Mouse (Mus musculus): Measurements from ENCODE around the gene Hist1h2ac. TPM values are rescaled to one million over a fixed set of nuclear protein-coding genes. Genes with fewer than 3 reads are reported as not detected.
"Not testable (repeated sequence)": the region's sequence is repeated elsewhere in the genome, so short reads cannot be mapped to it uniquely, and the experiment has no call there.

Gene Hist1h2ac
- total RNA-seq, 1 experiment from 2014 or later, result 119 TPM

- no peak for ATAC-seq (replicated peaks; ENCODE audit: low read depth, poor library complexity, severe bottlenecking)
Measured at GRCm38 (mm10) chr13:23702220-23702619, 18.5 kb upstream of the Hist1h2ac start.

GRCm38 (mm10) chr13:23700786-23701520, 17.2 kb upstream of the Hist1h2ac start:
- peak; percentile 64 for ATAC-seq (replicated peaks; ENCODE audit: low read depth, poor library complexity, severe bottlenecking)

GRCm38 (mm10) chr13:23699767-23700166, 16.0 kb upstream of the Hist1h2ac start:
- ATAC-seq (replicated peaks; ENCODE audit: low read depth, poor library complexity, severe bottlenecking), result no peak

GRCm38 (mm10) chr13:23698996-23699395, 15.2 kb upstream of the Hist1h2ac start:
- no peak for ATAC-seq (replicated peaks; ENCODE audit: low read depth, poor library complexity, severe bottlenecking)

- ATAC-seq (replicated peaks; ENCODE audit: low read depth, poor library complexity, severe bottlenecking), result peak; percentile 82
Measured at GRCm38 (mm10) chr13:23698300-23698693, 14.5 kb upstream of the Hist1h2ac start, which contains the start of gene Hist1h4c. Gene Hist1h4c (minus strand): TSS chr13:23698454.

- ATAC-seq (replicated peaks; ENCODE audit: low read depth, poor library complexity, severe bottlenecking), result peak; percentile 43
Measured at GRCm38 (mm10) chr13:23697491-23698299, 13.9 kb upstream of the Hist1h2ac start.

GRCm38 (mm10) chr13:23696061-23696474, 12.3 kb upstream of the Hist1h2ac start:
- no peak for ATAC-seq (replicated peaks; ENCODE audit: low read depth, poor library complexity, severe bottlenecking)

- no peak for ATAC-seq (replicated peaks; ENCODE audit: low read depth, poor library complexity, severe bottlenecking)
Measured at GRCm38 (mm10) chr13:23695514-23695913, 11.8 kb upstream of the Hist1h2ac start, which contains the start of gene Hist1h1t. Gene Hist1h1t (plus strand): TSS chr13:23695814.

GRCm38 (mm10) chr13:23694956-23695355, 11.2 kb upstream of the Hist1h2ac start:
- no peak for ATAC-seq (replicated peaks; ENCODE audit: low read depth, poor library complexity, severe bottlenecking)

GRCm38 (mm10) chr13:23693856-23694440, 10.2 kb upstream of the Hist1h2ac start:
- ATAC-seq (replicated peaks; ENCODE audit: low read depth, poor library complexity, severe bottlenecking), result no peak

GRCm38 (mm10) chr13:23689459-23689858, 5.7 kb upstream of the Hist1h2ac start:
- ATAC-seq (replicated peaks; ENCODE audit: low read depth, poor library complexity, severe bottlenecking), result no peak

- no peak for ATAC-seq (replicated peaks; ENCODE audit: low read depth, poor library complexity, severe bottlenecking)
Measured at GRCm38 (mm10) chr13:23688956-23689355, 5.2 kb upstream of the Hist1h2ac start.

- ATAC-seq (replicated peaks; ENCODE audit: low read depth, poor library complexity, severe bottlenecking), result no peak
Measured at GRCm38 (mm10) chr13:23687907-23688306, 4.2 kb upstream of the Hist1h2ac start.

- no peak for ATAC-seq (replicated peaks; ENCODE audit: low read depth, poor library complexity, severe bottlenecking)
Measured at GRCm38 (mm10) chr13:23687181-23687580, 3.4 kb upstream of the Hist1h2ac start.

- ATAC-seq (replicated peaks; ENCODE audit: low read depth, poor library complexity, severe bottlenecking), result no peak
Measured at GRCm38 (mm10) chr13:23685966-23686365, 2.2 kb upstream of the Hist1h2ac start.

GRCm38 (mm10) chr13:23685121-23685861, 1.5 kb upstream of the Hist1h2ac start:
- peak; percentile 5; the same call in 1 of the 2 replicates for ATAC-seq (replicated peaks; ENCODE audit: low read depth, poor library complexity, severe bottlenecking)

GRCm38 (mm10) chr13:23684295-23684945, 672 bp upstream of the Hist1h2ac start:
- peak; percentile 37 for ATAC-seq (replicated peaks; ENCODE audit: low read depth, poor library complexity, severe bottlenecking)

- ATAC-seq (replicated peaks; ENCODE audit: low read depth, poor library complexity, severe bottlenecking), result not testable (repeated sequence)
Measured at GRCm38 (mm10) chr13:23682947-23683754, 597 bp downstream of the Hist1h2ac start.

- no peak for ATAC-seq (replicated peaks; ENCODE audit: low read depth, poor library complexity, severe bottlenecking)
Measured at GRCm38 (mm10) chr13:23682623-23682946, 1.2 kb downstream of the Hist1h2ac start.
